Mouse (Mus musculus) MEL (cell line): ENCODE results near the gene H2-Q6.
"Not testable (repeated sequence)": the region's sequence is repeated elsewhere in the genome, so short reads cannot be mapped to it uniquely, and the experiment has no call there.

Experiments
- POLR2AphosphoS2 ChIP-seq: IDR thresholded peaks from 2 replicates; pipeline ENCODE4 v1.6.1; 2011; ENCODE audit warnings: low read length, improper control_type of control experiment
- POLR2AphosphoS5 ChIP-seq: IDR thresholded peaks from 2 replicates; pipeline ENCODE4 v1.6.1; 2012; ENCODE audit warnings: low read depth, borderline replicate concordance, mild to moderate bottlenecking, inconsistent platforms, low read length, moderate library complexity, mixed read lengths
- USF2 ChIP-seq, 2 experiments: IDR thresholded peaks; 2 replicates each; pipeline ENCODE4 v1.6.1; 2011 to 2012; ENCODE audit warnings: improper control_type of control experiment in 2 of 2, low read length in 2 of 2, borderline replicate concordance in 1 of 2, inconsistent platforms in 1 of 2, low read depth in 1 of 2, mild to moderate bottlenecking in 1 of 2; ENCODE audit not compliant: insufficient read depth in 1 of 2
- ZKSCAN1 ChIP-seq: IDR thresholded peaks from 2 replicates; pipeline ENCODE4 v1.6.1; 2012; ENCODE audit warnings: low read depth, mild to moderate bottlenecking, inconsistent platforms, low read length, improper control_type of control experiment, moderate library complexity

- TF ChIP-seq POLR2AphosphoS5; POLR2AphosphoS2; ZKSCAN1; USF2 (IDR thresholded peaks at IDR 0.05; ENCODE audit: borderline replicate concordance in 1 of 2, insufficient read depth in 1 of 2, low read depth in 1 of 2, low read length in 2 of 2): not testable (repeated sequence)
Measured at GRCm38 (mm10) chr17:35430671-35431070, 6.0 kb downstream of the H2-Q6 start.
